Mouse (Mus musculus) spleen, adult 2 months (tissue): ENCODE data around the gene 1700011M02Rik. TPM values are rescaled to one million over a fixed set of nuclear protein-coding genes. Genes with fewer than 3 reads are reported as not detected.
A peak's percentile ranks its signal among the peaks of the same experiment; 100 is the strongest.
"Not testable (repeated sequence)": the region's sequence is repeated elsewhere in the genome, so short reads cannot be mapped to it uniquely, and the experiment has no call there.

Experiments used
- DNase-seq, 2 experiments: peaks; one replicate each; pipeline versions ENCODE4 v3.0.0 to v3.0.0-alpha.2; 2012 to 2021; ENCODE audit warnings: low spot score in 2 of 2, low read depth in 1 of 2
- H3K27ac ChIP-seq: fragments of 200-500 bp; 2 replicates; pipeline ENCODE4 v1.5.1; 2012; ENCODE audit warnings: low read length, inconsistent platforms; ENCODE audit not compliant: insufficient read depth
- H3K27me3 ChIP-seq: fragments of 200-500 bp; 2 replicates; pipeline ENCODE4 v1.6.1; 2012; ENCODE audit warnings: mild to moderate bottlenecking, moderate library complexity, low read length, inconsistent platforms; ENCODE audit not compliant: control insufficient read depth, insufficient read depth
- H3K36me3 ChIP-seq: fragments of 200-500 bp; 2 replicates; pipeline ENCODE4 v1.6.1; 2012; ENCODE audit warnings: mild to moderate bottlenecking, low read length, inconsistent platforms; ENCODE audit not compliant: control insufficient read depth, insufficient read depth
- H3K4me1 ChIP-seq: fragments of 200-500 bp; 2 replicates; pipeline ENCODE4 v1.6.1; 2011; ENCODE audit warnings: inconsistent platforms; ENCODE audit not compliant: control insufficient read depth, insufficient read depth, insufficient read length
- H3K4me3 ChIP-seq: fragments of 200-500 bp; 2 replicates; pipeline ENCODE4 v1.5.1; 2011; ENCODE audit warnings: mild to moderate bottlenecking, inconsistent platforms; ENCODE audit not compliant: insufficient read depth, insufficient read length; ENCODE audit errors: extremely low read depth
- CTCF ChIP-seq: fragments of 200-500 bp; IDR thresholded peaks from 2 replicates; pipeline ENCODE4 v1.5.1; 2011; ENCODE audit warnings: mild to moderate bottlenecking, inconsistent platforms; ENCODE audit not compliant: insufficient read depth, insufficient read length, insufficient replicate concordance; ENCODE audit errors: extremely low read depth
- POLR2A ChIP-seq: fragments of 200-500 bp; IDR thresholded peaks from 2 replicates; pipeline ENCODE4 v1.6.1; 2011; ENCODE audit warnings: low read depth, low read length, inconsistent platforms
- WGBS: fragments of 180-500 bp; shearing (Covaris S2); methylation state at CpG from one replicate; pipeline ENCODE4 v1.1.7; 2018; 5-methylcytosine and 5-hydroxymethylcytosine counted together
- polyA plus RNA-seq: library from polyadenylated mRNA; depleted of rRNA; stranded (reverse); fragments of >200 nt; gene quantifications from 2 replicates; pipeline ENCODE4 v1.2.3, GENCODE M21; 2012; rRNA removed

1700011M02Rik gene
- not detected in 2 replicates for polyA plus RNA-seq

DNA sequence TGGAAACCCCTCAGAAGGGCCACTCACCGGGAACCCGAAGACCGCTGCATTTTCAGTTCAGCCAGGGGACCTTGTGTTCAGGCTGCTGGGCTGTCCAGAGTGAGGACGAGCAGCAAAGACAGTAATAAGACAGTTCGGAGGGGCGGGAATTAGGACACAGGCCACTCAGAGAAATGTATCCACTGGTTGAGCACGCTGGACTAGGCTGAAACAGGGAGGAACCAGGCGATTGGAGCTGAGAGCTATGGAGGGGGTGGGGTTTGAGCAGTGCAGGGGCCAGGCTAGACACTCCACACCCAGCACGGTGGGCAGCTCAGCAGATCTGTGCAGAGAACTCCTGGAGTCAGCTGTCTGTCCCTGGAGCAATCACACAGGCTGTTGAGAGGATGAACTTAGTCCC, at the start of gene 1700011M02Rik, which contains the start of gene Dmrtc1a:
1700011M02Rik (plus strand) TSS at position 319 of the 400 bp plus-strand sequence.
Dmrtc1a (minus strand) TSS at position 101 of the 400 bp plus-strand sequence.
- H3K4me3 ChIP-seq, H3K4me1 ChIP-seq, H3K36me3 ChIP-seq, H3K27ac ChIP-seq, DNase-seq, H3K27me3 ChIP-seq: not testable (repeated sequence)
- 95% methylated on average over 6 of the region's 9 CpGs for WGBS

GRCm38 (mm10) chrX:102867871-102868270, 40.8 kb upstream of the 1700011M02Rik start, which contains the start of gene 1700031F05Rik:
TSS of gene 1700031F05Rik (minus strand) at chrX:102867971.
- no peak within 1 kb of the TSS for H3K4me3 ChIP-seq
- H3K27ac ChIP-seq = no peak within 1 kb of the TSS
- H3K36me3 ChIP-seq = no peaks in the 10 kb centered on the region
- WGBS = 87% methylated on average over 6 of the region's 6 CpGs
- DNase-seq = no peak
- TF ChIP-seq CTCF (no peak), POLR2A (no peak)
- H3K4me1 ChIP-seq = no peaks in the 10 kb centered on the region
- H3K27me3 ChIP-seq = no peaks in the 10 kb centered on the region

DNA sequence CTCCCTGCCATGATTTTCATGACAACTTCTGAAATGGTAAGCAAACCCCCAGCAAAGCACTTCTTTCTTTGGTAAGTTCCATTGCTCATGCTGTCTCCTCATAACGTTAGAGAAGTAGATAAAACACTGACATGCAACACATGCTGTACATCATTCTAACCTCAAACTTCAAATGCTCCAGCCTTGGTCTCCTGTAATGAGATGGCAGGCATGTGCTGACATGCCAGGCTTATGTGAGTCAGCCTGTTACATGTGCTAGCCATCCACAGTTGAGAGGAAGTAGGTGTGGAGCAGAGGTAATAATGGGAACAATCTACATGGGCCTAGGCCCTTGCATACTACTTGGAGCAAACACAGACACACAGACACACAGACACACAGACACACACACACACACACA, 6.1 kb downstream of the 1700011M02Rik start:
- not testable (repeated sequence) for DNase-seq, H3K4me3 ChIP-seq, H3K27me3 ChIP-seq, H3K4me1 ChIP-seq, H3K36me3 ChIP-seq, H3K27ac ChIP-seq
- 73% methylated on average over 1 of the region's 1 CpGs for WGBS

GRCm38 (mm10) chrX:102926707-102927106, 18.0 kb downstream of the 1700011M02Rik start:
- DNase-seq, H3K36me3 ChIP-seq, H3K27ac ChIP-seq, H3K4me3 ChIP-seq, H3K27me3 ChIP-seq, H3K4me1 ChIP-seq: not testable (repeated sequence)
- WGBS = 43% methylated on average over 4 of the region's 4 CpGs

GRCm38 (mm10) chrX:102928072-102928471, 19.4 kb downstream of the 1700011M02Rik start, which contains the start of gene 1700018G05Rik:
TSS of gene 1700018G05Rik (plus strand) at chrX:102928372.
- H3K4me3 ChIP-seq, H3K27me3 ChIP-seq, H3K4me1 ChIP-seq, H3K27ac ChIP-seq, DNase-seq, H3K36me3 ChIP-seq: not testable (repeated sequence)
- WGBS = 89% methylated on average over 6 of the region's 6 CpGs

GRCm38 (mm10) chrX:102932992-102933570, 24.4 kb downstream of the 1700011M02Rik start:
- DNase-seq = no peak
- WGBS = 54% methylated on average over 12 of the region's 12 CpGs
- no peak for TF ChIP-seq POLR2A
- no peaks in the 10 kb centered on the region for H3K36me3 ChIP-seq
- no peak overlapping the region for H3K27ac ChIP-seq
- H3K27me3 ChIP-seq = no peaks in the 10 kb centered on the region
- no peaks in the 10 kb centered on the region for H3K4me1 ChIP-seq
- H3K4me3 ChIP-seq = no peak overlapping the region

DNA sequence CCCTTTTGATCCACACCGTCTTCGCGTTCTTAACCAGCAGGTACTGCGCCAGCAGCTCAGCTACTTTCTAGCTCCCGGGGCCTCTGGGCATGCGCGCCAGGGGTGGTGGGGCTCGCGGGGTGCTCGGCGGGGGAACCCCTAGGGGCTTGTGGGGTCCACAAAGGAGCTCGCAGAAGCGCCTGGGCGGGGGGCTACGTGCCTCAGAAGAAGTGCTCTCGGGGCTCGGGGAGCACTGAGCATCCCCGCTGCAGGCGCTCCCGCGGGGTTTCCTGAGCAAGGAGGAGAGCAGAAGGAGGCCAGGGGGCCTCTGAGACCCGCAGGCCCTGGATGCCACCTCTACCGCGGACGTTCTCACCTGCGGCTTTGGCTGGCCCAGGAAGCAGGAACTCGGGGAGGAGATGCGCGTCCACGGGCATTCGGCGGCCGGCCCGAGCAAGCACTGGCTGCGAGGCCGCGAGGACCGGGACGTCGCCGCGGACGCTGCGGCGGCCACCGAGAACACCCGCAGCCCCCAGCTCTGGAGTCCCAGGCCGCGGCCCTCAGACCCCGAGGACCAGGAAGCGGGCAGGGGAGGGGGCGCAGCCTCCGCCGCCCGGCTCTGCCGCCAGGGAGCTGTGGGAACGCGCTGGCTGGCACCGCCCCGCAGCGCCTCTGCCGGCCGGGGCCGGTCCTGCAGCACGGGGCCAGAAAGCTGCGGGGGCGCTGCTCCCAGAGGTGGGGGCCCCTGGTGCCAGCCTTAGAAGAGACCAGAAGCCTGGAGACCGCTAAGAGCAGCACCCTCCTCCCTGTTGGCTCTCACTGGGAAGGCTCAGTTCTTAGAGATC, 25.1 kb downstream of the 1700011M02Rik start:
- H3K4me3 ChIP-seq = peak overlapping the region; percentile 30; the same call in 1 of the 2 replicates
- 42% methylated on average over 58 of the region's 68 CpGs for WGBS

More for the DNA sequence above, 25.1 kb downstream of the 1700011M02Rik start:
- no peaks in the 10 kb centered on the region for H3K27me3 ChIP-seq
- no peak overlapping the region for H3K27ac ChIP-seq
- H3K36me3 ChIP-seq = no peaks in the 10 kb centered on the region
- no peaks in the 10 kb centered on the region for H3K4me1 ChIP-seq
- no peak for DNase-seq
- TF ChIP-seq CTCF (peak; percentile 25; the same call in 1 of the 2 replicates), POLR2A (no peak)
